Mouse (Mus musculus): ENCODE data around the gene Samd8. TPM values are rescaled to one million over a fixed set of nuclear protein-coding genes. Genes with fewer than 3 reads are reported as not detected.

Gene Samd8
- polyA plus RNA-seq, 1 experiment from 2014 or later: 12.9 TPM

DNA sequence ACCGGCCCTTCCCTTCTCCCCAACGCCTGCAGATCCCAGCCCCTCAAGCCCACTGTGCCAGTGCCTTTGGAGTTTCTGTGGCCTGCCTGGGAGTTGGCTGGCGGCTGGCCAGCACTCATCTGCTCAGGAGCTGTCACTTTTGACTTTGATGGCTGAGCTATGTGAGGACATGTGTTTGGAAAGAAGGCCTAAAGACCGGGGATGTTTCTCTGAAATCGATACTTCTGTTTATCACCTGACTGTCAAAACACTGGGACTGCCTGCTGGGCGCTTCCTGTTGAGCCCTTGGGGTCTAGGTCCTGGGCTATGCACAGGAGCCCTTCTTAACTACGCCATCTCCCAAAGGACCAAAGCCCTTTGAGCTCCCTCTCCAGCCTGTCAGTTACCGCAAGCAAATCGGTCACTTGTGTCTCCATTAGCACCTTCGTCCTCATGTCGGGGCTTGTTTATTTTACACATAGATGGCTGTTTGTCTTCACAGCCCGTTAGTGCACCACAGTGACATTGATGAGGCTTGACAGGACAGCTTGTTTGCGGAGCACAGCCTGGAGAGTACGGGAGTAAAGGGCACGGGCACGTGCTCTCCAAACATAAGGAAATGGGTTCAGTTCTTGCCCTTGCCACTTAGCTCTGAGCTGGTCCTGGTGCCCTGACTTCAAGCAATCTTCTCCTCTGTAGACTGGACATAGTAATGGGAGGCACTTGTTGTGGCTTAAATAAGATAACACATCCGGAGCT lies 30.5 kb upstream of the Samd8 start:
- Histone ChIP-seq H3K4me1 (ENCODE audit: control insufficient read depth, insufficient read depth, low read length) (no peaks in the 10 kb centered on the region), H3K36me3 (ENCODE audit: control insufficient read depth, insufficient read depth, low read length) (no peaks in the 10 kb centered on the region), H3K9ac (ENCODE audit: low read length) (no peak overlapping the region), H3K4me3 (ENCODE audit: low read depth, low read length) (no peak overlapping the region), H3K27ac (ENCODE audit: low read depth, low read length) (no peak overlapping the region), H3K9me3 (ENCODE audit: control insufficient read depth, low read length) (no peaks in the 10 kb centered on the region), H3K27me3 (ENCODE audit: control insufficient read depth, insufficient read depth, low read length) (no peaks in the 10 kb centered on the region), H3K4me2 (ENCODE audit: low read depth) (no peak overlapping the region)
- WGBS: 56% methylated on average over 17 of the region's 17 CpGs
- ATAC-seq (ENCODE audit: insufficient read depth, low FRiP score, low TSS enrichment): no peak
- DNase-seq (ENCODE audit: low spot score): no peak

- Histone ChIP-seq H3K4me1 (ENCODE audit: control insufficient read depth, insufficient read depth, low read length) (no peaks in the 10 kb centered on the region), H3K27ac (ENCODE audit: low read depth, low read length) (no peak overlapping the region), H3K4me2 (ENCODE audit: low read depth) (no peak overlapping the region), H3K36me3 (ENCODE audit: control insufficient read depth, insufficient read depth, low read length) (no peaks in the 10 kb centered on the region), H3K4me3 (ENCODE audit: low read depth, low read length) (no peak overlapping the region), H3K9ac (ENCODE audit: low read length) (no peak overlapping the region), H3K27me3 (ENCODE audit: control insufficient read depth, insufficient read depth, low read length) (no peaks in the 10 kb centered on the region), H3K9me3 (ENCODE audit: control insufficient read depth, low read length) (no peaks in the 10 kb centered on the region)
- 77% methylated on average over 4 of the region's 4 CpGs for WGBS
- no peak for ATAC-seq (ENCODE audit: insufficient read depth, low FRiP score, low TSS enrichment)
- no peak for DNase-seq (ENCODE audit: low spot score)
These were observed 29.7 kb upstream of the Samd8 start for GRCm38 (mm10) chr14:21720430-21721205.

GRCm38 (mm10) chr14:21722021-21722698 lies 28.2 kb upstream of the Samd8 start:
- DNase-seq (ENCODE audit: low spot score) (no peak), ATAC-seq (ENCODE audit: insufficient read depth, low FRiP score, low TSS enrichment) (no peak)
- Histone ChIP-seq H3K36me3 (ENCODE audit: control insufficient read depth, insufficient read depth, low read length) (no peaks in the 10 kb centered on the region), H3K9me3 (ENCODE audit: control insufficient read depth, low read length) (no peaks in the 10 kb centered on the region), H3K4me3 (ENCODE audit: low read depth, low read length) (no peak overlapping the region), H3K27ac (ENCODE audit: low read depth, low read length) (no peak overlapping the region), H3K4me1 (ENCODE audit: control insufficient read depth, insufficient read depth, low read length) (no peaks in the 10 kb centered on the region), H3K4me2 (ENCODE audit: low read depth) (no peak overlapping the region), H3K27me3 (ENCODE audit: control insufficient read depth, insufficient read depth, low read length) (no peaks in the 10 kb centered on the region), H3K9ac (ENCODE audit: low read length) (no peak overlapping the region)
- WGBS: 66% methylated on average over 8 of the region's 8 CpGs

- no peaks in the 10 kb centered on the region for H3K4me1 ChIP-seq (ENCODE audit: control insufficient read depth, insufficient read depth, low read length)
- no peak for DNase-seq (ENCODE audit: low spot score)
- no peak overlapping the region for H3K4me2 ChIP-seq (ENCODE audit: low read depth)
- H3K9me3 ChIP-seq (ENCODE audit: control insufficient read depth, low read length): no peaks in the 10 kb centered on the region
- H3K9ac ChIP-seq (ENCODE audit: low read length): no peak overlapping the region
- no peak overlapping the region for H3K27ac ChIP-seq (ENCODE audit: low read depth, low read length)
- H3K27me3 ChIP-seq (ENCODE audit: control insufficient read depth, insufficient read depth, low read length): no peaks in the 10 kb centered on the region
- 81% methylated on average over 6 of the region's 6 CpGs for WGBS
- no peaks in the 10 kb centered on the region for H3K36me3 ChIP-seq (ENCODE audit: control insufficient read depth, insufficient read depth, low read length)
- no peak for ATAC-seq (ENCODE audit: insufficient read depth, low FRiP score, low TSS enrichment)
- H3K4me3 ChIP-seq (ENCODE audit: low read depth, low read length): no peak overlapping the region
These were observed 21.1 kb upstream of the Samd8 start for GRCm38 (mm10) chr14:21729031-21729732.

DNA sequence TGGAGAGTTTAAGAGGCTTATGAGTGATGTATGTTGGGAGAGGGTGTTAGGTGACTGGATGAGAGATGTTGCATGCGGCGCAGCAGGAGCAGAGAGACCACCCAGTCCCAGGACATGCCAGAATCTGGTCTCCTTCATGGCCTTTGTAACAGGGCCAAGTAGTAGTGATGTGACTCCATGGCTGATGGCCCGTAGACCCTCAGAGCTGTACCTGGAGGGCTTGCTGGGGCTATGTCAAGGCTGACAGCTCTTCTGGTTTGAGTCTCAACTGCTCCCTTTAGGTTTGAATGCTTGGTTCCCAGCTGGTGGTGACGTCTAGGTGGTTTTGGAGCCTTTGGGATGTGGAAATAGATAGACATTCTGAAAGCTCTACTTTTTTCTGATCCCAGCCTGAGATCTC lies 20.4 kb upstream of the Samd8 start:
- DNase-seq (ENCODE audit: low spot score): no peak
- Histone ChIP-seq H3K27ac (ENCODE audit: low read depth, low read length) (no peak overlapping the region), H3K36me3 (ENCODE audit: control insufficient read depth, insufficient read depth, low read length) (no peaks in the 10 kb centered on the region), H3K4me2 (ENCODE audit: low read depth) (no peak overlapping the region), H3K9ac (ENCODE audit: low read length) (no peak overlapping the region), H3K4me1 (ENCODE audit: control insufficient read depth, insufficient read depth, low read length) (no peaks in the 10 kb centered on the region), H3K9me3 (ENCODE audit: control insufficient read depth, low read length) (no peaks in the 10 kb centered on the region), H3K4me3 (ENCODE audit: low read depth, low read length) (no peak overlapping the region), H3K27me3 (ENCODE audit: control insufficient read depth, insufficient read depth, low read length) (no peaks in the 10 kb centered on the region)
- no peak for ATAC-seq (ENCODE audit: insufficient read depth, low FRiP score, low TSS enrichment)
- 90% methylated on average over 4 of the region's 4 CpGs for WGBS

- H3K4me1 ChIP-seq (ENCODE audit: control insufficient read depth, insufficient read depth, low read length): no peaks in the 10 kb centered on the region
- H3K4me3 ChIP-seq (ENCODE audit: low read depth, low read length): no peak overlapping the region
- ATAC-seq (ENCODE audit: insufficient read depth, low FRiP score, low TSS enrichment) (no peak), DNase-seq (ENCODE audit: low spot score) (no peak)
- no peaks in the 10 kb centered on the region for H3K36me3 ChIP-seq (ENCODE audit: control insufficient read depth, insufficient read depth, low read length)
- H3K9me3 ChIP-seq (ENCODE audit: control insufficient read depth, low read length): no peaks in the 10 kb centered on the region
- no peak overlapping the region for H3K4me2 ChIP-seq (ENCODE audit: low read depth)
- 92% methylated on average over 15 of the region's 15 CpGs for WGBS
- no peaks in the 10 kb centered on the region for H3K27me3 ChIP-seq (ENCODE audit: control insufficient read depth, insufficient read depth, low read length)
- H3K27ac ChIP-seq (ENCODE audit: low read depth, low read length): no peak overlapping the region
- H3K9ac ChIP-seq (ENCODE audit: low read length): no peak overlapping the region
These were observed 17.0 kb upstream of the Samd8 start for GRCm38 (mm10) chr14:21733131-21733905.

- 90% methylated on average over 7 of the region's 7 CpGs for WGBS
- ATAC-seq (ENCODE audit: insufficient read depth, low FRiP score, low TSS enrichment): no peak
- no peaks in the 10 kb centered on the region for H3K4me1 ChIP-seq (ENCODE audit: control insufficient read depth, insufficient read depth, low read length)
- no peaks in the 10 kb centered on the region for H3K27me3 ChIP-seq (ENCODE audit: control insufficient read depth, insufficient read depth, low read length)
- no peaks in the 10 kb centered on the region for H3K36me3 ChIP-seq (ENCODE audit: control insufficient read depth, insufficient read depth, low read length)
- no peak overlapping the region for H3K4me2 ChIP-seq (ENCODE audit: low read depth)
- H3K9ac ChIP-seq (ENCODE audit: low read length): no peak overlapping the region
- H3K9me3 ChIP-seq (ENCODE audit: control insufficient read depth, low read length): no peaks in the 10 kb centered on the region
- H3K27ac ChIP-seq (ENCODE audit: low read depth, low read length): no peak overlapping the region
- no peak overlapping the region for H3K4me3 ChIP-seq (ENCODE audit: low read depth, low read length)
- DNase-seq (ENCODE audit: low spot score): no peak
These were observed 10.0 kb upstream of the Samd8 start for GRCm38 (mm10) chr14:21740345-21740744.

DNA sequence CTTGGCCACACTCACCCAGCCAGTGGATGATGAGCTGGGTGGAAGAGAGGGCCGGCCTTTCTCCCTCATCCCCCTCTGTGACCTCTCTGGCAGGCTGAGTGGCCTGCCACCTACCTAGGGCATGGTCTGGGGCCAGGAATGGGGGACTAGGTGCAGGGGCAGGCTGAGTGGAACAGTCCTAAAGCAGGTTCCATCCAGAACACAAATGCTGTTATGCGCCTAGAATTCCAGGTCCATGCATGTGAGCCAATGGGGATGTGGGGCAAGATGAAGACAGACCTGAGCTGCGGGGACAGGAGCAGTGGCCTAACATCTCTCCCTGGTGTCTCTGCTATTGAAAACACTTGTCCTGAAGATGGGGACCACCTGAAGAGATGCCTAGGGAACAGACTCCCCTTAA lies 9.0 kb upstream of the Samd8 start:
- DNase-seq (ENCODE audit: low spot score) (no peak), ATAC-seq (ENCODE audit: insufficient read depth, low FRiP score, low TSS enrichment) (no peak)
- Histone ChIP-seq H3K4me2 (ENCODE audit: low read depth) (no peak overlapping the region), H3K4me1 (ENCODE audit: control insufficient read depth, insufficient read depth, low read length) (no peaks in the 10 kb centered on the region), H3K27me3 (ENCODE audit: control insufficient read depth, insufficient read depth, low read length) (no peaks in the 10 kb centered on the region), H3K4me3 (ENCODE audit: low read depth, low read length) (no peak overlapping the region), H3K27ac (ENCODE audit: low read depth, low read length) (no peak overlapping the region), H3K9ac (ENCODE audit: low read length) (no peak overlapping the region), H3K36me3 (ENCODE audit: control insufficient read depth, insufficient read depth, low read length) (no peaks in the 10 kb centered on the region), H3K9me3 (ENCODE audit: control insufficient read depth, low read length) (no peaks in the 10 kb centered on the region)
- 93% methylated on average over 3 of the region's 3 CpGs for WGBS

Data from neural tube, embryonic 11.5 days (tissue).